Mouse (Mus musculus): ENCODE measurements at regions not wholly inside any gene's neighbourhood (a gene's known extent, or its start where the extent isn't known, plus 50 kb on each side); places are given as distances from the start of the nearest gene placed in this dataset.

DNA sequence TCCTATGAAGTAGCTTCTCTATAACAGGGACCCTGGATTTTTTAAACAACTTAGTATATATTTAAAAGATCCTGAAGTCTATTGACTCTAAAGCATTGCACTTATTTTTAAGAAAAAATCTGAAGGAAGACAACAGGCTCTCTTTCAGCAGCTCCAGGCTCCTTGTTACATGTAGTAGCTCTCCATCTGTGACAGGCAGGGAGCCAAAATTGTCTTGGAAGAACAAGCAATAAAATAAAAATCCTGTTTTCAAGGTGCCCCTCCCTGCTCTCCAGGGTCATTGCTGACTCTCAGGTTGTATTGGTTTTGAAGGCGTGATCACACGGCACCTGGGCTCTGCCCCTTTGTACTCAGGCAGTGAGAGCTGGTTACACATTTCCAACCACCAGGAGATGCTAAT is 397.1 kb downstream of the Gpat3 start:
- no peak for TF ChIP-seq CTCF (IDR thresholded peaks at IDR 0.05; ENCODE audit: insufficient read depth, low read length)
- TF ChIP-seq POLR2A (IDR thresholded peaks at IDR 0.05; ENCODE audit: borderline replicate concordance, extremely low read depth, low read depth, low read length), result no peak
